Mouse (Mus musculus): ENCODE results near the gene Gtf2h3. TPM values are rescaled to one million over a fixed set of nuclear protein-coding genes. Genes with fewer than 3 reads are reported as not detected.
"Not testable (repeated sequence)": the region's sequence is repeated elsewhere in the genome, so short reads cannot be mapped to it uniquely, and the experiment has no call there.

Gtf2h3 gene
- total RNA-seq, 2 experiments from 2014 or later, result 16.6 to 20.5 TPM

DNA sequence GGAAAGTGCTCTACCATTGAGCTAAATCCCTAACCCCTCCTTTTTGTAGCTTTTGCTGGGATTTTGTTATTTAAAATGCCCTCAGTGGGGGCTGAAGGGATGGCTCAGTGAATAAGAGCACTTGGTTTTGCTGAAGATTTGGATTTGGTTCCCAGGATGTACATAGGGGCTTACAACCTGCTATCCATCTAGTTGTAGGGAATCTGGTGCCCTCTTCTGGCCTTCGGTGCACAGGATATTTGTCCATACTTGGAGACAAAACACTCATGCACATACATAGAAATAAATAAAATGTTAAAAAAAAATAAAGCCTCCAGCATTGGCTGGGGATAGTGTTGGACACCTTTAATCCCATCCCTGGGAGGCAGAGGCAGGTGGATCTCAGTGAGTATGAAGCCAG is 23.8 kb upstream of the Gtf2h3 start:
- ATAC-seq (replicated peaks; ENCODE audit: low FRiP score, poor library complexity, severe bottlenecking), result no peak

DNA sequence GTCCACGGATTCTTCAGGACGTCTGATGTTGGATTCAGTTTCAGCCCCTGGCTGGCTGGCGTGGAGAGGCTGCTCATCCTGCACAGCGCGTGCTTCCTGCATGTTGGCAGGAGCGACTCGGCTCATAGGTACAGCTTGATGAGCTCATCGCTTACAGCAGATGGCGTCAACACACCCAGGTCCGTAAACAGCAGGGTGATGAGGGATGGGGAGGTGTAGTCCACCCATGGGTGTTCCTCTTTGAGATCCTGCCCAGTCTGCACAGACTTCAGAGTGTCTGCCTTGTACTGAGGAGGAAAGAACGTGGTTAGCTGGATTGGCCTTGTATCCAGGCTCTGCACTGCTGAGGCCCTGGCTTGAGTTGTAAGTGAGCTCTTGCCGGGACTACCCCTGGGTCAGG is 7.9 kb upstream of the Gtf2h3 start:
- ATAC-seq (replicated peaks; ENCODE audit: low FRiP score, poor library complexity, severe bottlenecking), result no peak

DNA sequence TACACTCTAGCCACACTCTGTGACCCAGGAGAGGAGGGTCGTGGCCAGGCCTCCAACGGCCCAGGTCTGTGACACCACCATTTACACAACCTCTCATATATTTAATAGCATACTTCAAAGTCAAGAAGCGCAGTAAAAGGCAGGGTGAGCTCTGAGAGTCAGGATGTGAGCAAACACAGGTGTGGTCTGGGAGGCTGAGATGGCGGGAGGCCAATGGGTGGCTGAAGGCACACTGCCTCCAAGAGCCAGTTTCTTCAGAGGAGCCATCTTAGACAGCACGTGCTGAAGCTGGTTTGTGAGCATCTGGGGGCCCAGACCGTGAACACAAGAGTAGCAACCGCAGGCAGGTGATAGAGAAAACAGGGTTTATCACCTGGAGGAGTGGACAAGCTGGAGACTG is 3.5 kb upstream of the Gtf2h3 start:
- ATAC-seq (replicated peaks; ENCODE audit: low FRiP score, poor library complexity, severe bottlenecking), result no peak

DNA sequence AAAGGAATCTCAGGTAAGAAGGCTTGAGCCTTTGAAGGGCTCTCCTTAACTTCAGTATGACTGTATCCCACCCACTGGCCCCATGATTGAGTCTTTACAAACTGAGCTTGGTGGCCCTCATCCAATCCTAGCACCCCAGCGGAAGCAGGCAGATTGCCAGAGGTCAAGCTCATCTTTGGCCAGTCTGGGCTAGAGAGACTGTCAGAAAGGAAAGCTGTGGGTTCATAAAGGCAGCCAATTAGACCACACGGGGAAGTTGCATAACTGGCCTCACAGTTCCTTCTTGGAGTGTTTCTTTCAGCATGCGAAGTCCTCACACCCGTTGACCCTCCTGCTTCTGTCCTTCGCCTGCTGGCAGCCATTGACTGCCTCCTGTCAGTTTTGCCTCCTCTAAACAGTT is 3.6 kb downstream of the Gtf2h3 start:
- no peak for ATAC-seq (replicated peaks; ENCODE audit: low FRiP score, poor library complexity, severe bottlenecking)

DNA sequence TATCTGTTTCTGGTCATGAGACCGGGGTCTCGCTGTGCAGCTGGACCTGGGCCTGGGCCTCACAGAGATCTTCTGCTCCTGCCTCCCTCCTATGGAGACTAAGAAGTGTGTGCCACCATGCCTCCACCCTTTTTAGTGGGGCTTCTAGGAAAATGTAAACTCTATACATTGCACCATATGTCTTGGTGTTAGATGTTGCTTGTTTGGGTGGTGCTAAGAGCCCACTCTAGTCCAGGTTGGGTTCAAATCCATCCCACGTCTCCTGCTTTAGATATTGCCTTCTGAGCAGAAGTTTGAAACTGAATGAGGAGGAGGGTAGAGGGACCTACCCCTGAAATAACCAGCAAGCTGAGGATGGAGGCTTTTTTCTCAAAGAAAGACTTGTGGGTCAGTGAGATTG is 13.8 kb downstream of the Gtf2h3 start:
- ATAC-seq (replicated peaks; ENCODE audit: low FRiP score, poor library complexity, severe bottlenecking), result no peak

DNA sequence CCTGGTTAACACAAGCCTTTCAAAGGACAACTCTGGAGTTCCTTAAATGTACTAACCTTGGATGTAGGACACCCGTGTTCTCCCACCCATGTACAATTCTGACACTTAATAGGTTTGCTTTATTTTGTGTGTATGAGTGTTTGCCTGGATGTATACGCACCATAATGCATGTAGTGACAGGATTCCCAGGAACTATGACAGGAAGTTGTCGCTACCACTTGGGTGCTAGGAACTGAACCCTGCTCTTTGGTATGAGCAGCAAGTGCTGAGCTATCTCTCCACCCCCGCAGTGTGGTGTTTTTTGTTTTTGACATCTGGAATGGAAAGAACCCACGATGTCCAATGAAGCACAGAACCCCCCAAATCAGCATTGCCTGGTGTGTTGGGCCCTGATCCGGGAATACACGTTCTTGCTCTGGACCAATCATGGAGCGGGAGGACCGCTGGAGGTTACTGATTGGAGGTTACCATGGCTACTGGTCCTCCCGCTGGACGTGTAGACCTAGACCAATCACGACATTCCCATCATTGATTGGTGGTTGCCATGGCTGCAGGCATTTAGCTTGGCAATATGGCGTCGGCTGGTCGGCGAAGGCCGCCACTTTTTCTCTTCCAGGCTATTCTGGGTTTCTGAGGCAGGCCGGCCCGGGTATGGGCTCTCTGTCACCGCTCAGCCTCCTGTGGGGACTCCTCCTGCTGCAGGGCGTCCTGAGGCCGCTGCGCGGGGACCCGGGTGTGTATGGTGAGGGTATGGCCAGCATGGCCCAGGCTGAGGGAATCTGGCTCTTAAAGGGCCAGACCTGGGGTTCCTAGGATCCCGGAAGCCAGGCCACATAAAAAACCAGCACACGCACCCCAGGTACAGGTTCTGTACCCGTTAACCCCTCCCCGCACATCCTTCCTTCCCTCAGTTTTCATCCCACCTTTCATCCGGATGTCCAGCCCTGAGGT is 19.6 kb downstream of the Gtf2h3 start:
- ATAC-seq (replicated peaks; ENCODE audit: low FRiP score, poor library complexity, severe bottlenecking), result peak; percentile 86

DNA sequence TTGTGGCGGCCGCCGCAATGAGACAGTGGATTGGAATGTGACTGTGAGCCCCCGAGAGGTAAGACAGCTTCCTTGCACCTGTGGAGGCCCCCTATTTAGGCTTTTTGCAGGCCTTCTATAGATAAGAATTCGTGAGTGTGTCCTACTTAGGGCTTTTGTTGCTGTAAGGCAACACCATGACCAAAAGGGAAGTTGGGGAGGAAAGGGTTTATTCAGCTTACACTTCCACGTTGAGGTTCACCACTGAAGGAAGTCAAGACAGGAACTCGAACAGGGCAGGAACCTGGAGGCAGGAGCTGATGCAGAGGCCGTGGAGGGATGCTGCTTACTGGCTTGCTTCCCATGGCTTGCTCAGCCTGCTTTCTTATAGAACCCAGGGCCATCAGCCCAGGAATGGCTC is 20.8 kb downstream of the Gtf2h3 start:
- ATAC-seq (replicated peaks; ENCODE audit: low FRiP score, poor library complexity, severe bottlenecking), result not testable (repeated sequence)

DNA sequence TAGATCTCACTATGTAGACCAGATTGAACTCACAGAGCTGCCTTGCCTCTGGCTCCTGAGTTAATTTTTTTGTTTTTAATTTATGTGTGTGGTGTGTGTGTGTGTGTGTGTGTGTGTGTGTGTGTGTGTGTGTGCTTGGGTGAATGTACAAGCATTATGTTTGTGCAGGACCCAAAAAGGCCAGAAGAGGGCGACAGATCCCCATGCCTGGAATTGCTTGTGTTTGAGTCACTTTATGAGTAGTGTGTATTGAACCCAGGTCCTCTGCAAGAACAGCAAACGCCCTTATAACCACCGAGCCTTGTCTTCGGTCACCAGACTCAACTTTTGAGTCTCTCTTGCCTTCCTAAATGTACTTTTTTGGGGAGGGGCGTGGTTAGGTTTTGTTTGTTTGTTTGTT is 23.4 kb downstream of the Gtf2h3 start:
- ATAC-seq (replicated peaks; ENCODE audit: low FRiP score, poor library complexity, severe bottlenecking), result no peak

DNA sequence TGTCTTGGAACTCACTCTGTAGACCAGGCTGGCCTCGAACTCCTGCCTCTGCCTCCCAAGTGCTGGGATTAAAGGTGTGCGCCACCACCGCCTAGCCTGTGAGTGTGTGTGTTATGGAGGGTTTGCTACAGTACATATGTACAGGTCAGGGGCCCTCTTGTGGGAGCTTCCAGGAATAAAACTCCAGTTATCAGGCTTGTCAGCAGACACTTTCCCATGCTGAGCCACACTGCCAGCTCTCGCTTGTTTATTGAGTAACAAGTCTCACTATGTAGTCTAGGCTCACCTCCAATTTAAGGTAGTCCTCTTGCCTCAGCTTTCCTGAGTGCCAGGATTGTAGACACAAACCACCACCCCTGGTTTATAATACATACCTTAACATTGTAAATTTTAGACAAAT is 25.4 kb downstream of the Gtf2h3 start:
- no peak for ATAC-seq (replicated peaks; ENCODE audit: low FRiP score, poor library complexity, severe bottlenecking)

DNA sequence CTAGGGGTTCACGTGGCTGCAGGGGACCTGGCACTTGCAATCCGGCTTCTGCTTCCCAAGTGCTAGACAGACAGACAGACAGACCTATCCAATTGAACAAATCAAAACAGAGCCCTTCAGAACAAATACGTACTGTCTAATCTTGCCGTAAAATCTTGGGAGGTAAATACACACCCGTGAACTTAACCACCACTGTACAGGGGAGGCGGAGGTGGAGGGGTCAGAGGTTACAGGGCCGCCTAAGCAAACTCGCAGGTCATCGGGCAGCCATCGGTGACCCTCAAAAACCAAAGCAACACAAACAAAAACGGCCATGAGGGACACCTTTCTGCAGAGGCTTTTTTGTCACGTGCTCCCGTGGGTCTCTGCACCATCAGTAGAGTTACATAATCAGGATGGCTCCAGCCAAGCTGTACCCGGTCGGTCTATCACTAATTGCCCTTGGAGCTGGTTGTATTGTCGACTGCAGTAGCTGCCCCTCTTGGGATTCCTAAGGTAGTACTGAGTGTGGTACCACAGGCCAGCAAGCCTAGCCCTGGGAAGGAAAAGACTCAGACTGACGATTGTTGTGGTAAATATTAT is 26.2 kb downstream of the Gtf2h3 start:
- ATAC-seq (replicated peaks; ENCODE audit: low FRiP score, poor library complexity, severe bottlenecking), result no peak

DNA sequence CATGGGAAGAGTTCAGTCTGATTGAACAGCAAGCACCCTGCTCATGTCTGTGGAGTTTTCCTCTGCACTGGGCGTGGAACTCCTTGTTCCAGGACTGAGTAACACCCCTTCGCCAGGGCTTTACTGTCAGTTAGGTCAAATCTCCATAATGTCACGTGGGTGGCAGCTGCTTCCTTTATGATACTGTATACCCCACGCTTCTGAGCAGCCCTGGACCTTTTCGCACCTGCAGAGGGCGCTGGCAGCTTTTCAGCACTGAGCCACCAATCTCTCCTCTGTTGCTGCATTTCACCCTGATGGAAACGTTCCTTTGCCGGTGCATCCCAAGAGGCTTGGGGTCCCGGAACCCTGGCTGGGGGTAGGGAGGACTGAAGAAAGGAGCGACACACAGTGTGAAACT is 32.0 kb downstream of the Gtf2h3 start:
- 0 out of 2 replicates have a peak, but pooled peaks have one; percentile 30 for ATAC-seq (replicated peaks; ENCODE audit: low FRiP score, poor library complexity, severe bottlenecking)

DNA sequence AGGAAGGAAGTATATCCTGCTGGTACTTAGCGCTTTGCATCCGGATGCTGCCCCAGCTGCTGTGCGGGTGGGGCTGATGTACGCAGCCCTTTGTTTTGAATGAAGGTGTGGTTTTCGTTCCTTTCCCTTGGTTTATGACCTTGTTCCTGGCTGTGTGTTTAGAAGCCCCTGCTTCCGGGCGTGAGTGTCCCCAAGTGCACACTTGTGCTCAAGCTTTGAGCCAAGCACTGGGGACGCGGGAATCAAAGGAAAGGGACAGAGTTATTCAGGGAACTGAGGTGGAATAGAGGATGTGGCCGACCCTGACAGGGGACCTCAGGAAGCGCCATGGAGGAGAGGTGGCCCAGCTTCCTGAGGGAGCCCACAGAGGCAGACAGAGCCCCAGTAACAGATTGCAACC is 35.8 kb downstream of the Gtf2h3 start:
- ATAC-seq (replicated peaks; ENCODE audit: low FRiP score, poor library complexity, severe bottlenecking), result no peak

DNA sequence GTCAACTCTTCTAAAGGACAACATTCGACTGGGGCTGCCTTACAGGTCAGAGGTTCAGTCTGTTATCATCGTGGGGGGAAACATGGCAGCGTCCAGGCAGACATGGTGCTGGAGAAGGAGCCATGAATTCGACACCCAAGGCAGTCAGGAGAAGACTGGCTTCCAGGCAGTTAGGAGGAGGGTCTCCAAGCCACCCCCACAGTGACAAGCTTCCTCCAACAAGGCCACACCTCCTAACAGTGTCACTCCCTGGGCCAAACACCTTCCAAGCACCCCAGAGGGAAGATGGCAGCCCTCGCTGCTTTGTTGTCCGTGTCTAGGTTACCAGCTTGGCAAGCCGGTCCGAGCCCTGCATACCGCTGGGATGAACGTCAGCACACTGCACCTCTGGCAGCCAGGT is 39.8 kb downstream of the Gtf2h3 start:
- ATAC-seq (replicated peaks; ENCODE audit: low FRiP score, poor library complexity, severe bottlenecking), result no peak

DNA sequence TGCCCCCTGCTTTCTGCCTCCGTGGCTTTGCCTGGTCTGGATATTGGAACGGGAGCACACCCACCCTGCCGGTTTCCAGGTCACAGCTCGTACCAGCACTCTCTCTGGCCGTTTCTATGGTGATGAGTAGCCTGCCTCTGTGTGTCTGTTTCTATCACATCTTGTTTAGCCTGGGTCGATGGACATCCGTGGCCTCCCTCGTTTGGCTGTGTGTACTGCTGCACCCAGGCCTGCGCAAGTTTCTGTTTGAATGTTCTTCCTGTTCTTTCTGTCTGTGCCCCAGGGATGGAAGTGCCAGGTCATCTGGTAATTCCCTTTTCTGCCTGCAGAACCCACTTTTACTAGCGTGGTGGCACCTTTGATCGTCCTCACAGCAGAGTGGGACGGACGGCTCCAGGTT is 42.4 kb downstream of the Gtf2h3 start:
- ATAC-seq (replicated peaks; ENCODE audit: low FRiP score, poor library complexity, severe bottlenecking), result no peak

DNA sequence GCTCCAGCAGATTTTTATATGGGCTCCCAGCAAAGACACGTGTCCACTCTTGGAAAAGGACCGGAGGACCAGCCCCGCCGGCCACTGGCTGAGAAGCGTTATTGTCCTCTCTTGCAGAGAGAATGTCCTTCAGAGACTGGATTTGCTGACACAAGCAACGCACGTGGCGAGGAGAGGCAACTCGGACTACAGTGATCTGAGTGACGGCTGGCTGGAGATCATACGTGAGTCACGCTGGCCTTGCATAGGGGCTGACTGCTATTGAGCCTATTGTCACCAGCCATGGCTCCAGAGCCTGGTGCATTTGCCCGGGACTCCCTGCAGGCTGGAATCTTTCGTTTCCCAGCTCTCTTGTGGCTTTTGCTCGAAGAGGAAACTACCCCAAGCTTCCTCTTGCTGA is 44.0 kb downstream of the Gtf2h3 start:
- no peak for ATAC-seq (replicated peaks; ENCODE audit: low FRiP score, poor library complexity, severe bottlenecking)

DNA sequence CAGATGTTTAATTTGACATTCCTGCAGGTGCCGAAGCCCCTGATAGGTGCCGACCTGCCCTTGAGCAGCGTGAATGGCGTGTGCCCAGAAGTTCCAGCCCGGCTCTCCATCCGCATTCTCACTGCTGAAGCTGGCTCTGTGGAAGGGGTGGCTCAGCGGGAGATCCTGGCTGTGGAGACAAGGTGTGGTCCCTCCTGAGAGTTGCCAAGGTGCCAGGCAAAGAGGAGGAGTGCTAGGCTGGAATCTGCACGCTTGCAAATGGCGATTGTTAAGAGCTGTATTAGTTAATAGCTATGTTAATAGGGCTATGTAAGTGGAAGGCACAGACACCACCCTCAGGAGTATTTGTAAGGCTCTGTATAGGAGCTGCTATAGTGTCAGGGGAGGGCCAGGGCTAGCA is 45.4 kb downstream of the Gtf2h3 start:
- no peak for ATAC-seq (replicated peaks; ENCODE audit: low FRiP score, poor library complexity, severe bottlenecking)

DNA sequence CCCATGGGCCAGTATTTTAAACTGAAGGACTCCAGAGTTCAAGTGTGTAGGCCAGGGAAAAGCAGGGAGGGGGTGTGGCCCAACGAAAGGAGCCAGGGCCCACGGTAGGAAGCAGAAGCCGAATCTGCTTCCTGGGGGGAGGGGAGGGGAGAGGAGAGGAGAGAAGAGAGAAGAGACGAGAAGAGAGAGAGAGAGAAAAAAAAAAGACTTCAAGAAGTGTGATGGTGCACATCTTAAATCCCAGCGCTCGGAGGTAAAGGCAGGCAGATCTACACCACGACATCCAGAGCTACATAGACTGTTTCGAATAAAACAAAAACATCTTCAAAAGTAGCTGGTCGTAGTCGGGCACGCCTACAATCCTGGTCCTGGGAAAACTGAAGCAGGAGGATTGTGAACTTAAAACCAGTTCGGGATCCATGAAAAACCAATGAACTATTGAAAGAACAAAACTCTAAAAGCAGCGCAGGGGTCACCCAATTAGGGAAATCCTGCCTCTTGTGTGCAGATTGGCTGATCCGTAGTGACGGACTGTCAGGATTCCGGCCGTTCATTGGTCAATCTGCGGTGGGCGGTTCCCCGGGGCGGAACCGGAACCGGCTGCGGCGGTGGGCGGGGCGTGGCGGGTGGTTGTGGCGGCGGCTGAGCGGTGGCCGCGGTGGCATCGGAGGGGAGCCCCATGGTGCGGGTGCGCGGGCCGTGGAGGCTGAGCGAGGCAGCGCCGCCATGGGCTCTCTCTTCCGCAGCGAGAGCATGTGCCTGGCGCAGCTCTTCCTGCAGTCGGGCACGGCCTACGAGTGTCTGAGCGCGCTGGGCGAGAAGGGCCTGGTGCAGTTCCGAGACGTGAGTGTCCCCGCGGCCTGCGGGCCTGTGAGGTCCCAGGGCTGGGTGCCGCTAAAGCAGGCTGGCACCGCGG is 49.8 kb downstream of the Gtf2h3 start, which contains the start of gene Atp6v0a2:
Gene Atp6v0a2, plus strand, starts transcription at position 129 of the 916 bp plus-strand sequence.
- peak; percentile 97 for ATAC-seq (replicated peaks; ENCODE audit: low FRiP score, poor library complexity, severe bottlenecking)

DNA sequence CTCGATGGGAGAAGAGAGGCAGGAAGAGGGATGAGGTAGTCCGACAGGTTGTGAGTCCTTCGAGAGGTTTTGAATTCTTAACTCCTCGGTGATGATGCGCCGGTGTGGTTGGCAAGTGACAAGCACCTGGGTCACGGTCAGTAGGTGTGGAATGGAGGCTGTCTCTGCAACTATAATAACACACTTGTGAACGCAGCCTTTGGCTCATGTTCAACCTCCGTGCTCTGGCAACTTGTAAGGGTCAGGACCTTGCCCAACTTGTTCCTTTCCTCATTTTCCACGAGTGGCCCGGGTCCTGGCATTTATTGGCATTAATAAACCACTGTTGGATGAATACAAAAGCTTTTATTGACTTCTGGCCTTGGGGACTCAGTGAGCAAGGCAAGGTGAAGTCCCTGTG is 50.7 kb downstream of the Gtf2h3 start:
- no peak; the same call in 1 of the 2 replicates for ATAC-seq (replicated peaks; ENCODE audit: low FRiP score, poor library complexity, severe bottlenecking)

DNA sequence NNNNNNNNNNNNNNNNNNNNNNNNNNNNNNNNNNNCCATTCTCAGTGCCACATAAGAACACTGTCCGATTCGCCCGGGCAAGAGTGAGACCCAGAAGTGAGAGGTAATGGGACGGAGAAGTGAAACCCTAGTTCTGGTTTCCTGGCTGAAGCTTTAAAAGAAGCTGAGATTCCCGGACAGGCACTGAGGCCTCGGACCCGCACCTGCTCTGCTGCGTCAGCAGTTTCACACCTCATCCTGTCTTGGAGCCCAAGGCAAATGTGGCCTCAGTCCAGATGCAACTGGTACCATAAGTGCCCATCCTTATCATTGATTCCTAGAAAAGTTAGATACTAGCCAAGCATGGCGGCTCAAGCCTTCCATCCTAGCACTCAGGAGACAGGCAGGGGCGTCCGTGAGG is 52.7 kb downstream of the Gtf2h3 start:
- no peak for ATAC-seq (replicated peaks; ENCODE audit: low FRiP score, poor library complexity, severe bottlenecking)

DNA sequence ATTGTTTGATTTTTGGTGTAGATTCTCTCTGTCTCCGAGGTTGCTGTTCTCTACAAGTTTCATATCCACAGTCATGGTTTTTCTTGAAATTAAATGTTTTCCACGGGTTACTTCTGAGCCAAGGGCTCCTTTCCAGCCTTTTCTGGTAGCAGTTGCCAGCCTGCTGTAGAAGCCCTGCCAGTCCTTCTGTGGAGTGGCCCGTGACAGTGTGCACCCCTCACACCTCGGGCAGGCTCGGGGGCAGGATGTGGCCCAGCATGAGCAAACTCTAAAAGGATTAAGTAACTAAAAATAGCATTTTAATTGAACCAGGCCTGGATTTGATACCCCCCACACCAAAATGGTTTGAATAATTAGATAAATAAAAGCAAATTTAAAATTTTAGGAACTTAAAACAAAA is 53.5 kb downstream of the Gtf2h3 start:
- ATAC-seq (replicated peaks; ENCODE audit: low FRiP score, poor library complexity, severe bottlenecking), result no peak

Data from erythroid progenitor cell, adult 5-6 weeks (primary cell).